Mouse (Mus musculus) embryonic fibroblast, embryonic 13.5 days (primary cell): ENCODE measurements at regions not wholly inside any gene's neighbourhood (a gene's known extent, or its start where the extent isn't known, plus 50 kb on each side); places are given as distances from the start of the nearest gene placed in this dataset.

Source experiments
- CTCF ChIP-seq: IDR thresholded peaks from 2 replicates; pipeline ENCODE4 v1.5.1; 2011; ENCODE audit warnings: mild to moderate bottlenecking, control low read depth, low read length, moderate library complexity, borderline replicate concordance; ENCODE audit not compliant: insufficient read depth
- POLR2A ChIP-seq: IDR thresholded peaks from 2 replicates; pipeline ENCODE4 v1.6.1; 2011; ENCODE audit warnings: low read depth, mild to moderate bottlenecking, control low read depth, low read length, moderate library complexity

DNA sequence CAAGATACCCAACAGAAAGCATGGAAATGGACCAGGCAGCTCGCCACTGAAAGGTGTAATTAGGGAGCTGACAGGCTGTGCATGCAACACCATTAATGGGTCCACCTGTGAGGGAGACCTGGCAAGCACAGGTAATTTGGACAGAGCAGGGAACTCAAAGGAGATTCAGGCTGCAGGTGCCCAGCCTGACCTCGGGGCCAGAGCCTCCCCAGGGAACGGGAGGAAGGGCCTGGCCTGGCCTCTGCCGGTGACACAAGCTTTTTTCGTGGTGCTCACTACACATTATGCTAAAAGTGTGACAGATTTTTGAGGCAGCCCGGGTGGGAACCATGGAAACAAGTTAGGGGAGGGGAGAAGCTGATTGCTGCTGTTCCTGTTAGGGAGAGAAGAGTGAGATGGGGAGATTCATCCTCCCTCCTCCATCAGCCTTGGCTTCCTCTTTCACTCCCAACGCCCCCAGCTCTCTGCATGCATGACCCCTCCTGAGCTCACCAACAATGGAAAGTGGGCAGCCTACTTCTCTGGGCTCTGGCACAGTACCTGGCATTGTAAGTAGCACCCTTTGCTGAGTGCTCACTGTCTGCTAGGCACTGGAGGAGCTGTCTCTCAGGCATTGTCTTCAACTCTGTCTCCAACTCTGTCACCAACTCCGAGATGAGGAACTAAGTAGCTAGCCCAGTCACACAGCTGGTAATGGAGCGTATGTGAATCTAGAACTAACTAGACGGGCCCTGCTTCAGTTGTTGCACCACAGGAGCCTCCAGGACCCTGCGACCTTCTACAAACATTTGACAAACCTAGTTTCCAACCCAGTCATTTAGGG, 218.9 kb upstream of the Nxpe4 start:
- TF ChIP-seq POLR2A = no peak
- no peak for TF ChIP-seq CTCF
